Mouse (Mus musculus) bone marrow macrophage, adult 2 months (primary cell): Measurements from ENCODE around the gene Tank.

Experiments used
- CTCF ChIP-seq: IDR thresholded peaks from 2 replicates; pipeline ENCODE4 v1.5.1; 2012; ENCODE audit warnings: low read depth, mild to moderate bottlenecking, low read length, moderate library complexity
- POLR2A ChIP-seq: IDR thresholded peaks from 2 replicates; pipeline ENCODE4 v1.6.1; 2012; ENCODE audit warnings: mild to moderate bottlenecking, low read depth, low read length, borderline replicate concordance

GRCm38 (mm10) chr2:61642452-61643368 is 64.3 kb downstream of the Tank start:
- TF ChIP-seq CTCF (no peak), POLR2A (no peak)
